Mouse (Mus musculus) liver, embryonic 11.5 days (tissue): ENCODE data around the gene Ddx5. TPM values are rescaled to one million over a fixed set of nuclear protein-coding genes. Genes with fewer than 3 reads are reported as not detected.

Source experiments
- ATAC-seq: fragments of 200-750 bp; cut with Nextera tagmentation; replicated peaks from 2 replicates; pipeline ENCODE4 v1.8.0; 2017; ENCODE audit warnings: moderate number of reproducible peaks, mild to moderate bottlenecking, moderate TSS enrichment, moderate library complexity; ENCODE audit not compliant: low FRiP score
- DNase-seq: peaks from one replicate; pipeline ENCODE4 v3.0.0-alpha.2; 2017; ENCODE audit warnings: low spot score
- H3K27ac ChIP-seq: fragments of 300-500 bp; sonication (generic); 2 replicates; pipeline ENCODE4 v1.5.1; 2014; ENCODE audit warnings: mild to moderate bottlenecking, low read depth, low read length, control low read depth
- H3K27me3 ChIP-seq: fragments of 300-500 bp; sonication (generic); replicated peaks from 2 replicates; pipeline ENCODE4 v1.6.1; 2014; ENCODE audit warnings: low read length, mixed read lengths; ENCODE audit not compliant: control insufficient read depth, insufficient read depth
- H3K36me3 ChIP-seq: fragments of 300-500 bp; sonication (generic); 2 replicates; pipeline ENCODE4 v1.6.1; 2014; ENCODE audit warnings: mild to moderate bottlenecking, low read length, moderate library complexity, mixed read lengths; ENCODE audit not compliant: control insufficient read depth, insufficient read depth
- H3K4me1 ChIP-seq: fragments of 300-500 bp; sonication (generic); replicated peaks from 2 replicates; pipeline ENCODE4 v1.6.1; 2014; ENCODE audit warnings: low read length, mixed read lengths; ENCODE audit not compliant: control insufficient read depth, insufficient read depth
- H3K4me2 ChIP-seq: fragments of 300-500 bp; sonication (generic); 2 replicates; pipeline ENCODE4 v1.6.1; 2014; ENCODE audit warnings: mild to moderate bottlenecking, control low read depth, moderate library complexity
- H3K4me3 ChIP-seq: fragments of 300-500 bp; sonication (generic); 2 replicates; pipeline ENCODE4 v1.5.1; 2014; ENCODE audit warnings: low read depth, low read length, control low read depth
- H3K9ac ChIP-seq: fragments of 300-500 bp; sonication (generic); 2 replicates; pipeline ENCODE4 v1.6.1; 2014; ENCODE audit warnings: low read depth, low read length, control low read depth
- H3K9me3 ChIP-seq: fragments of 300-500 bp; sonication (generic); 2 replicates; pipeline ENCODE4 v1.6.1; 2016; ENCODE audit warnings: low read length, inconsistent platforms, mixed read lengths; ENCODE audit not compliant: control insufficient read depth
- WGBS: fragments of 180-500 bp; shearing (Covaris S2); extraction: QIAGEN DNeasy Blood & Tissue Kit; methylation state at CpG from one replicate; pipeline ENCODE4 v1.1.7; 2014; 5-methylcytosine and 5-hydroxymethylcytosine counted together
- polyA plus RNA-seq: library from polyadenylated mRNA; unstranded; fragments of >200 nt; fragmentation: Nextera tagmentation; extraction: Ambion mirVana; gene quantifications from 2 replicates; pipeline ENCODE4 v1.2.1, GENCODE M21; 2014

Gene Ddx5
- polyA plus RNA-seq, result 288 and 310 TPM in 2 replicates

- Histone ChIP-seq H3K4me2 (peak within 1 kb of the TSS; percentile 88), H3K9me3 (no peaks in the 10 kb centered on the region), H3K27me3 (no peaks in the 10 kb centered on the region), H3K4me3 (peak within 1 kb of the TSS; percentile 94), H3K9ac (peak within 1 kb of the TSS; percentile 100), H3K4me1 (peaks cover 4% of the 10 kb centered on the region; the same call in 1 of the 2 replicates), H3K27ac (peak within 1 kb of the TSS; percentile 99), H3K36me3 (peaks cover 26% of the 10 kb centered on the region)
- WGBS, result under 1% methylated on average over 58 of the region's 58 CpGs
- DNase-seq (peak; percentile 99), ATAC-seq (peak; percentile 89)
These were observed at the start of gene Ddx5, which contains the start of gene Cep95 for GRCm38 (mm10) chr11:106788775-106789459. Gene Ddx5 (minus strand): TSS chr11:106789185. Gene Cep95 (plus strand): TSS chr11:106789252.

- ATAC-seq, result no peak
- 91% methylated on average over 7 of the region's 7 CpGs for WGBS
- Histone ChIP-seq H3K27me3 (no peaks in the 10 kb centered on the region), H3K4me2 (no peak overlapping the region), H3K4me1 (no peaks in the 10 kb centered on the region), H3K4me3 (no peak overlapping the region), H3K36me3 (peaks cover 10% of the 10 kb centered on the region), H3K27ac (no peak overlapping the region), H3K9me3 (no peaks in the 10 kb centered on the region), H3K9ac (no peak overlapping the region)
- no peak for DNase-seq
These were observed 39.1 kb upstream of the Ddx5 start for GRCm38 (mm10) chr11:106828079-106828478.

DNA sequence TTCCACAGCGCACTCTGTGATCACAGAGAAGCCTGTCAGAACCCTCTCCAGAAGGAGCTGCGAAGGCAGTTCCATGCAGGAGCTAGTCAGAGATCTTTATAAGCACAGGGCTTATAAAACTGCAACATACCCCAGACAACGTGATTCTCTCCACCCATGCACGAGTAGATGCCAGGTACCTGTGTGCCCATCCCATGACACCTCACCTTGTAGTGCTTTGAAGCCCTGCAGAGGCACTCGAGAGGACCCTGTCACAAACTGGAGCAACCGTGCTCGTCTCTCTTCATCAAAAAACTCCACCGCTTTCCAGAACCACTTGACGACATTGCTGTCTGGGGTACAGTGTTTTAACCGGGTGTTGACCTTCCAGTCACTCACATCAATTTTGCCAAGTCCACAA, 35.4 kb upstream of the Ddx5 start:
- ATAC-seq (no peak), DNase-seq (no peak)
- no peak overlapping the region for H3K9ac ChIP-seq
- WGBS, result 91% methylated on average over 10 of the region's 10 CpGs
- no peaks in the 10 kb centered on the region for H3K9me3 ChIP-seq
- H3K27ac ChIP-seq, result no peak overlapping the region
- H3K4me3 ChIP-seq, result no peak overlapping the region
- no peaks in the 10 kb centered on the region for H3K4me1 ChIP-seq
- no peaks in the 10 kb centered on the region for H3K27me3 ChIP-seq
- peaks cover 19% of the 10 kb centered on the region; the same call in 1 of the 2 replicates for H3K36me3 ChIP-seq
- no peak overlapping the region for H3K4me2 ChIP-seq

GRCm38 (mm10) chr11:106823741-106824140, 34.8 kb upstream of the Ddx5 start:
- no peak overlapping the region for H3K4me3 ChIP-seq
- no peak overlapping the region for H3K27ac ChIP-seq
- H3K9me3 ChIP-seq, result no peaks in the 10 kb centered on the region
- ATAC-seq (no peak), DNase-seq (no peak)
- no peak overlapping the region for H3K4me2 ChIP-seq
- H3K27me3 ChIP-seq, result no peaks in the 10 kb centered on the region
- H3K9ac ChIP-seq, result no peak overlapping the region
- no peaks in the 10 kb centered on the region for H3K4me1 ChIP-seq
- peaks cover 21% of the 10 kb centered on the region; the same call in 1 of the 2 replicates for H3K36me3 ChIP-seq
- WGBS, result 91% methylated on average over 8 of the region's 8 CpGs

- Histone ChIP-seq H3K4me2 (no peak overlapping the region), H3K9me3 (no peaks in the 10 kb centered on the region), H3K27me3 (no peaks in the 10 kb centered on the region), H3K4me1 (no peaks in the 10 kb centered on the region), H3K36me3 (peaks cover 23% of the 10 kb centered on the region), H3K9ac (no peak overlapping the region), H3K4me3 (no peak overlapping the region), H3K27ac (no peak overlapping the region)
- WGBS, result 84% methylated on average over 5 of the region's 5 CpGs
- ATAC-seq (no peak), DNase-seq (no peak)
These were observed 33.9 kb upstream of the Ddx5 start for GRCm38 (mm10) chr11:106822911-106823310.

GRCm38 (mm10) chr11:106822491-106822890, 33.5 kb upstream of the Ddx5 start:
- Histone ChIP-seq H3K9me3 (no peaks in the 10 kb centered on the region), H3K4me2 (no peak overlapping the region), H3K27ac (no peak overlapping the region), H3K4me3 (no peak overlapping the region), H3K4me1 (no peaks in the 10 kb centered on the region), H3K9ac (no peak overlapping the region), H3K36me3 (peaks cover 25% of the 10 kb centered on the region), H3K27me3 (no peaks in the 10 kb centered on the region)
- WGBS, result 90% methylated on average over 8 of the region's 8 CpGs
- DNase-seq (no peak), ATAC-seq (no peak)

GRCm38 (mm10) chr11:106821397-106821796, 32.4 kb upstream of the Ddx5 start:
- 84% methylated on average over 6 of the region's 6 CpGs for WGBS
- Histone ChIP-seq H3K9me3 (no peaks in the 10 kb centered on the region), H3K4me3 (no peak overlapping the region), H3K27me3 (no peaks in the 10 kb centered on the region), H3K4me2 (no peak overlapping the region), H3K4me1 (no peaks in the 10 kb centered on the region), H3K9ac (no peak overlapping the region), H3K36me3 (peaks cover 28% of the 10 kb centered on the region), H3K27ac (no peak overlapping the region)
- ATAC-seq (no peak), DNase-seq (no peak)

GRCm38 (mm10) chr11:106820972-106821371, 32.0 kb upstream of the Ddx5 start:
- no peak overlapping the region for H3K27ac ChIP-seq
- H3K36me3 ChIP-seq, result peaks cover 31% of the 10 kb centered on the region
- H3K9me3 ChIP-seq, result no peaks in the 10 kb centered on the region
- no peak overlapping the region for H3K4me2 ChIP-seq
- DNase-seq (no peak), ATAC-seq (no peak)
- H3K4me1 ChIP-seq, result no peaks in the 10 kb centered on the region
- H3K27me3 ChIP-seq, result no peaks in the 10 kb centered on the region
- WGBS, result 67% methylated on average over 4 of the region's 4 CpGs
- no peak overlapping the region for H3K9ac ChIP-seq
- no peak overlapping the region for H3K4me3 ChIP-seq

GRCm38 (mm10) chr11:106820252-106820651, 31.3 kb upstream of the Ddx5 start:
- no peaks in the 10 kb centered on the region for H3K4me1 ChIP-seq
- H3K9ac ChIP-seq, result no peak overlapping the region

More at GRCm38 (mm10) chr11:106820252-106820651, 31.3 kb upstream of the Ddx5 start:
- ATAC-seq, result no peak
- Histone ChIP-seq H3K27ac (no peak overlapping the region), H3K27me3 (no peaks in the 10 kb centered on the region), H3K9me3 (no peaks in the 10 kb centered on the region), H3K4me3 (no peak overlapping the region), H3K4me2 (no peak overlapping the region), H3K36me3 (peaks cover 35% of the 10 kb centered on the region)
- no peak for DNase-seq
- 85% methylated on average over 6 of the region's 6 CpGs for WGBS
